Mouse (Mus musculus): Measurements from ENCODE around the gene Itga5. TPM values are rescaled to one million over a fixed set of nuclear protein-coding genes. Genes with fewer than 3 reads are reported as not detected.
A peak's percentile ranks its signal among the peaks of the same experiment; 100 is the strongest.

The Itga5 gene
- polyA plus RNA-seq, 1 experiment from 2014 or later, result 21.2 TPM

GRCm38 (mm10) chr15:103375112-103375800, 8.7 kb upstream of the Itga5 start:
- 90% methylated on average over 4 of the region's 4 CpGs for WGBS
- H3K9ac ChIP-seq (replicated peaks), result no peak overlapping the region
- no peak for ATAC-seq (ENCODE audit: low FRiP score, low read depth)

GRCm38 (mm10) chr15:103372461-103372860, 5.9 kb upstream of the Itga5 start:
- no peaks in the 10 kb centered on the region for H3K36me3 ChIP-seq
- no peak overlapping the region for H3K4me2 ChIP-seq (replicated peaks)
- no peak overlapping the region for H3K4me3 ChIP-seq
- no peaks in the 10 kb centered on the region for H3K9me3 ChIP-seq
- no peaks in the 10 kb centered on the region; the same call in 1 of the 2 replicates for H3K27me3 ChIP-seq
- H3K9ac ChIP-seq (replicated peaks), result no peak overlapping the region
- 0 out of 2 replicates have a peak, but pooled peaks cover 4% of the 10 kb centered on the region for H3K4me1 ChIP-seq
- H3K27ac ChIP-seq (replicated peaks), result no peak overlapping the region
- ATAC-seq (ENCODE audit: low FRiP score, low read depth), result no peak

More at GRCm38 (mm10) chr15:103375112-103375800, 8.7 kb upstream of the Itga5 start:
- no peak overlapping the region for H3K27ac ChIP-seq (replicated peaks)
- H3K9me3 ChIP-seq, result no peaks in the 10 kb centered on the region
- H3K36me3 ChIP-seq, result no peaks in the 10 kb centered on the region
- no peaks in the 10 kb centered on the region for H3K27me3 ChIP-seq
- no peak overlapping the region for H3K4me2 ChIP-seq (replicated peaks)
- H3K4me3 ChIP-seq, result no peak overlapping the region
- no peaks in the 10 kb centered on the region; the same call in 1 of the 2 replicates for H3K4me1 ChIP-seq

GRCm38 (mm10) chr15:103371741-103372140, 5.2 kb upstream of the Itga5 start:
- Histone ChIP-seq H3K4me2 (replicated peaks) (no peak overlapping the region), H3K27me3 (peaks cover 1% of the 10 kb centered on the region; the same call in 1 of the 2 replicates), H3K27ac (replicated peaks) (no peak overlapping the region), H3K4me3 (no peak overlapping the region), H3K9me3 (no peaks in the 10 kb centered on the region), H3K36me3 (no peaks in the 10 kb centered on the region), H3K4me1 (peaks cover 11% of the 10 kb centered on the region), H3K9ac (replicated peaks) (no peak overlapping the region)
- WGBS, result 85% methylated on average over 1 of the region's 1 CpGs
- no peak for ATAC-seq (ENCODE audit: low FRiP score, low read depth)

GRCm38 (mm10) chr15:103371208-103371607, 4.6 kb upstream of the Itga5 start:
- Histone ChIP-seq H3K27ac (replicated peaks) (no peak overlapping the region), H3K4me3 (no peak overlapping the region), H3K9me3 (no peaks in the 10 kb centered on the region), H3K27me3 (peaks cover 7% of the 10 kb centered on the region; the same call in 1 of the 2 replicates), H3K36me3 (no peaks in the 10 kb centered on the region), H3K4me1 (peaks cover 17% of the 10 kb centered on the region), H3K9ac (replicated peaks) (no peak overlapping the region), H3K4me2 (replicated peaks) (no peak overlapping the region)
- WGBS, result 40% methylated on average over 2 of the region's 2 CpGs
- no peak for ATAC-seq (ENCODE audit: low FRiP score, low read depth)

- no peak overlapping the region for H3K4me3 ChIP-seq
- ATAC-seq (ENCODE audit: low FRiP score, low read depth), result no peak
- WGBS, result 74% methylated on average over 4 of the region's 4 CpGs
Observed at GRCm38 (mm10) chr15:103370462-103370861, 3.9 kb upstream of the Itga5 start.

GRCm38 (mm10) chr15:103369123-103369522, 2.6 kb upstream of the Itga5 start:
- Histone ChIP-seq H3K36me3 (no peaks in the 10 kb centered on the region), H3K4me1 (peaks cover 38% of the 10 kb centered on the region), H3K27ac (replicated peaks) (no peak overlapping the region), H3K4me2 (replicated peaks) (no peak overlapping the region), H3K4me3 (no peak overlapping the region), H3K9me3 (no peaks in the 10 kb centered on the region), H3K27me3 (peaks cover 7% of the 10 kb centered on the region; the same call in 1 of the 2 replicates), H3K9ac (replicated peaks) (no peak overlapping the region)
- WGBS, result 66% methylated on average over 1 of the region's 1 CpGs
- ATAC-seq (ENCODE audit: low FRiP score, low read depth), result no peak

More at GRCm38 (mm10) chr15:103370462-103370861, 3.9 kb upstream of the Itga5 start:
- no peak overlapping the region for H3K4me2 ChIP-seq (replicated peaks)
- H3K27me3 ChIP-seq, result peaks cover 7% of the 10 kb centered on the region; the same call in 1 of the 2 replicates
- H3K36me3 ChIP-seq, result no peaks in the 10 kb centered on the region
- H3K27ac ChIP-seq (replicated peaks), result no peak overlapping the region
- no peaks in the 10 kb centered on the region for H3K9me3 ChIP-seq
- H3K9ac ChIP-seq (replicated peaks), result no peak overlapping the region
- peaks cover 24% of the 10 kb centered on the region for H3K4me1 ChIP-seq

- Histone ChIP-seq H3K4me2 (replicated peaks) (no peak overlapping the region), H3K36me3 (no peaks in the 10 kb centered on the region), H3K9ac (replicated peaks) (no peak overlapping the region), H3K4me3 (no peak overlapping the region), H3K4me1 (peaks cover 39% of the 10 kb centered on the region), H3K27ac (replicated peaks) (no peak overlapping the region), H3K27me3 (peaks cover 7% of the 10 kb centered on the region; the same call in 1 of the 2 replicates), H3K9me3 (no peaks in the 10 kb centered on the region)
- 71% methylated on average over 4 of the region's 4 CpGs for WGBS
- no peak for ATAC-seq (ENCODE audit: low FRiP score, low read depth)
Observed at GRCm38 (mm10) chr15:103368179-103368940, 1.8 kb upstream of the Itga5 start.

- Histone ChIP-seq H3K36me3 (no peaks in the 10 kb centered on the region), H3K4me1 (peaks cover 39% of the 10 kb centered on the region), H3K27me3 (peaks cover 7% of the 10 kb centered on the region; the same call in 1 of the 2 replicates), H3K9ac (replicated peaks) (peak overlapping the region; percentile 80), H3K4me3 (peak overlapping the region; percentile 60), H3K27ac (replicated peaks) (0 out of 2 replicates have a peak overlapping the region, but pooled peaks have one; percentile 31), H3K9me3 (no peaks in the 10 kb centered on the region), H3K4me2 (replicated peaks) (peak overlapping the region; percentile 96)
- under 1% methylated on average over 51 of the region's 51 CpGs for WGBS
- peak; percentile 69 for ATAC-seq (ENCODE audit: low FRiP score, low read depth)
Observed at GRCm38 (mm10) chr15:103365471-103366375, 840 bp downstream of the Itga5 start.

- H3K27ac ChIP-seq (replicated peaks), result no peak overlapping the region
- H3K27me3 ChIP-seq, result peaks cover 7% of the 10 kb centered on the region; the same call in 1 of the 2 replicates
- 53% methylated on average over 4 of the region's 4 CpGs for WGBS
- no peak for ATAC-seq (ENCODE audit: low FRiP score, low read depth)
- H3K4me1 ChIP-seq, result peaks cover 39% of the 10 kb centered on the region
- H3K9ac ChIP-seq (replicated peaks), result peak overlapping the region; percentile 80; the same call in 1 of the 2 replicates
- H3K4me3 ChIP-seq, result peak overlapping the region; percentile 60
- H3K36me3 ChIP-seq, result no peaks in the 10 kb centered on the region
- H3K4me2 ChIP-seq (replicated peaks), result peak overlapping the region; percentile 96
- H3K9me3 ChIP-seq, result no peaks in the 10 kb centered on the region
Observed at GRCm38 (mm10) chr15:103364761-103365160, 1.8 kb downstream of the Itga5 start.

- peaks cover 7% of the 10 kb centered on the region; the same call in 1 of the 2 replicates for H3K27me3 ChIP-seq
- H3K4me1 ChIP-seq, result peaks cover 39% of the 10 kb centered on the region
- H3K4me2 ChIP-seq (replicated peaks), result no peak overlapping the region
- H3K4me3 ChIP-seq, result no peak overlapping the region
- WGBS, result 47% methylated on average over 1 of the region's 1 CpGs
- no peaks in the 10 kb centered on the region for H3K9me3 ChIP-seq
- H3K9ac ChIP-seq (replicated peaks), result no peak overlapping the region
- ATAC-seq (ENCODE audit: low FRiP score, low read depth), result no peak
- H3K27ac ChIP-seq (replicated peaks), result no peak overlapping the region
- no peaks in the 10 kb centered on the region for H3K36me3 ChIP-seq
Observed at GRCm38 (mm10) chr15:103363809-103364208, 2.8 kb downstream of the Itga5 start.

GRCm38 (mm10) chr15:103362950-103363349, 3.6 kb downstream of the Itga5 start:
- no peak for ATAC-seq (ENCODE audit: low FRiP score, low read depth)
- peaks cover 39% of the 10 kb centered on the region for H3K4me1 ChIP-seq
- H3K9me3 ChIP-seq, result no peaks in the 10 kb centered on the region
- H3K27me3 ChIP-seq, result peaks cover 7% of the 10 kb centered on the region; the same call in 1 of the 2 replicates
- 94% methylated on average over 3 of the region's 3 CpGs for WGBS
- H3K27ac ChIP-seq (replicated peaks), result no peak overlapping the region
- no peak overlapping the region for H3K9ac ChIP-seq (replicated peaks)
- no peaks in the 10 kb centered on the region for H3K36me3 ChIP-seq
- no peak overlapping the region for H3K4me2 ChIP-seq (replicated peaks)
- no peak overlapping the region for H3K4me3 ChIP-seq
